Mouse (Mus musculus) kidney, postnatal 0 days (tissue): ENCODE data around the gene Actr10. TPM values are rescaled to one million over a fixed set of nuclear protein-coding genes. Genes with fewer than 3 reads are reported as not detected.

ENCODE experiments used
- ATAC-seq: fragments of 200-750 bp; cut with Nextera tagmentation; replicated peaks from 2 replicates; pipeline ENCODE4 v1.8.0; 2017; ENCODE audit warnings: low read depth, moderate number of reproducible peaks, moderate TSS enrichment, moderate library complexity; ENCODE audit not compliant: low FRiP score
- DNase-seq: peaks from one replicate; pipeline ENCODE4 v3.0.0-alpha.2; 2016; ENCODE audit warnings: low spot score
- H3K27ac ChIP-seq: fragments of 300-500 bp; sonication (generic); 2 replicates; pipeline ENCODE4 v1.5.1; 2014; ENCODE audit warnings: mild to moderate bottlenecking
- H3K27me3 ChIP-seq: fragments of 300-500 bp; sonication (generic); 2 replicates; pipeline ENCODE4 v1.6.1; 2014; ENCODE audit warnings: low read length, mixed read lengths; ENCODE audit not compliant: insufficient read depth
- H3K36me3 ChIP-seq: fragments of 300-500 bp; sonication (generic); 2 replicates; pipeline ENCODE4 v1.6.1; 2014; ENCODE audit warnings: low read length, mixed read lengths; ENCODE audit not compliant: insufficient read depth
- H3K4me1 ChIP-seq: fragments of 300-500 bp; sonication (generic); replicated peaks from 2 replicates; pipeline ENCODE4 v1.6.1; 2014; ENCODE audit warnings: antibody characterized with exemption, low read length, mixed read lengths; ENCODE audit not compliant: insufficient read depth
- H3K4me2 ChIP-seq: fragments of 300-500 bp; sonication (generic); 2 replicates; pipeline ENCODE4 v1.6.1; 2014; ENCODE audit warnings: mild to moderate bottlenecking, low read length, moderate library complexity, mixed read lengths
- H3K4me3 ChIP-seq: fragments of 300-500 bp; sonication (generic); replicated peaks from 2 replicates; pipeline ENCODE4 v1.5.1; 2014; ENCODE audit warnings: low read depth, low read length
- H3K9ac ChIP-seq: fragments of 300-500 bp; sonication (generic); 2 replicates; pipeline ENCODE4 v1.6.1; 2014; ENCODE audit warnings: low read depth, low read length
- H3K9me3 ChIP-seq: fragments of 300-500 bp; sonication (generic); replicated peaks from 2 replicates; pipeline ENCODE4 v1.6.1; 2016; ENCODE audit warnings: low read length, inconsistent platforms, mixed read lengths
- CTCF ChIP-seq: IDR thresholded peaks from 2 replicates; pipeline ENCODE4 v1.5.1; 2016; ENCODE audit warnings: antibody characterized with exemption, low read depth, mild to moderate bottlenecking, moderate library complexity
- WGBS: fragments of 180-500 bp; shearing (Covaris S2); extraction: QIAGEN DNeasy Blood & Tissue Kit; methylation state at CpG from one replicate; pipeline ENCODE4 v1.1.7; 2014; 5-methylcytosine and 5-hydroxymethylcytosine counted together
- polyA plus RNA-seq: library from polyadenylated mRNA; unstranded; fragments of >200 nt; fragmentation: Nextera tagmentation; extraction: Ambion mirVana; gene quantifications from 2 replicates; pipeline ENCODE4 v1.2.1, GENCODE M21; 2015

Gene Actr10
- polyA plus RNA-seq, 1 experiment from 2014 or later: 269 TPM

DNA sequence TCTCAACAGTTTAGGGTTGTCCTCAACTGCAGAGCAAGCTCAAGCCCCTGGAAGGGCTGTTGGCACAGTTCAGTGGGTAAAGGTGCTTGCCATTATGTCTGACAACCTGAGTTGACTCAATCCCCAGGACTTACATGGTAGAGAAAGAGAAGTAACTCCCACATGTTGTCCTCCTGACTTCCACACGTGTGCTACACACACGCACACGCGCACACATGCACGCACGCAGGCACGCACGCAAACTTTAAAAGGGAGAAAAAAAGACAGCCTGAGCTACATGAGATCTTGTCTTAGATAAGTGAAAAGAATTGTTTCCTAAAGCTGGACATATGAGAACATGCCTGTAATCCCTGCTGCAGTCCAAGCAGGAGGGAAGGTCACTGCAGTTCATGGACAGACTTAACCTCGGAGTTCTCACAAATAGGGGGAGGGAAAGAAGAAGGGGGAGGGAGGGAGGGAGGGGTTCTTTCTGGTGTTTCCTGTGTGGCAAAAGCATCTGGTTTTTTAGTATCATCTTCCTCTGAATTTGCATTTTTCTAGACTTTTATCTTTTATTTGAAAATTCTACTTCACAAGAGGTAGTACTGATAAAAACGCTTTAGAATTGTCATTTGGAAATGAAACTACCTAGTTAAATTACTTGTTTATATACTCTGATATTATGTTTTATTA is 9.1 kb downstream of the Actr10 start:
- DNase-seq (no peak), ATAC-seq (no peak)
- Histone ChIP-seq H3K4me1 (no peaks in the 10 kb centered on the region), H3K27ac (no peak overlapping the region), H3K27me3 (no peaks in the 10 kb centered on the region), H3K36me3 (peaks cover 30% of the 10 kb centered on the region), H3K4me3 (no peak overlapping the region), H3K9ac (no peak overlapping the region), H3K9me3 (no peaks in the 10 kb centered on the region), H3K4me2 (no peak overlapping the region)
- TF ChIP-seq CTCF: no peak
- 90% methylated on average over 10 of the region's 10 CpGs for WGBS

GRCm38 (mm10) chr12:70958640-70959039 is 21.0 kb downstream of the Actr10 start:
- no peaks in the 10 kb centered on the region for H3K27me3 ChIP-seq
- H3K27ac ChIP-seq: no peak overlapping the region
- no peak for TF ChIP-seq CTCF
- ATAC-seq: no peak
- H3K9me3 ChIP-seq: no peaks in the 10 kb centered on the region
- no peak overlapping the region for H3K4me3 ChIP-seq
- H3K36me3 ChIP-seq: peaks cover 54% of the 10 kb centered on the region
- no peak overlapping the region for H3K4me2 ChIP-seq
- no peak for DNase-seq
- H3K4me1 ChIP-seq: no peaks in the 10 kb centered on the region
- WGBS: 93% methylated on average over 4 of the region's 4 CpGs
- H3K9ac ChIP-seq: no peak overlapping the region

DNA sequence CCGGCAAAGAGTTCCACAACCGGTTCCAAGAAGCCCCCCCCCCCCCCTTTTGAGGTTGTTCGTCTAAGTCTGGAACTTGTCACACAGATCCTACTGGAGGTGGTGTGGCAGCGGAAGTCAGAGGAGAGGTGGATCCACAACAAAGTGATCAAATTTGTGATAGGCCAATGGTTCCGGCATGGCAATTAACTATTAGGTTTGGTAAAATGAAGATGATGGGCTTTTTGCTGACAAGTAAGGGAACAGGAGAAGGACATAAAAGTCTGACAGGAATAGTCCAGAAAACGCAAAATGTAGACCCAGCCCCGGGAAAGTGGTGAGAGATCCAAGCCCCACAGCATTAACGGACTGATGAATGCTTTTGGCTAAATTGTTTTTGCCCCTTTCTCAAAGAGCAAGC is 29.9 kb downstream of the Actr10 start:
- ATAC-seq: no peak
- 33% methylated on average over 8 of the region's 8 CpGs for WGBS
- Histone ChIP-seq H3K9me3 (no peaks in the 10 kb centered on the region), H3K27me3 (no peaks in the 10 kb centered on the region), H3K9ac (peak overlapping the region; percentile 68), H3K4me1 (no peaks in the 10 kb centered on the region), H3K36me3 (no peaks in the 10 kb centered on the region), H3K27ac (peak overlapping the region; percentile 96), H3K4me2 (peak overlapping the region; percentile 55), H3K4me3 (peak overlapping the region; percentile 61)
- DNase-seq: peak; percentile 38
- TF ChIP-seq CTCF: no peak

DNA sequence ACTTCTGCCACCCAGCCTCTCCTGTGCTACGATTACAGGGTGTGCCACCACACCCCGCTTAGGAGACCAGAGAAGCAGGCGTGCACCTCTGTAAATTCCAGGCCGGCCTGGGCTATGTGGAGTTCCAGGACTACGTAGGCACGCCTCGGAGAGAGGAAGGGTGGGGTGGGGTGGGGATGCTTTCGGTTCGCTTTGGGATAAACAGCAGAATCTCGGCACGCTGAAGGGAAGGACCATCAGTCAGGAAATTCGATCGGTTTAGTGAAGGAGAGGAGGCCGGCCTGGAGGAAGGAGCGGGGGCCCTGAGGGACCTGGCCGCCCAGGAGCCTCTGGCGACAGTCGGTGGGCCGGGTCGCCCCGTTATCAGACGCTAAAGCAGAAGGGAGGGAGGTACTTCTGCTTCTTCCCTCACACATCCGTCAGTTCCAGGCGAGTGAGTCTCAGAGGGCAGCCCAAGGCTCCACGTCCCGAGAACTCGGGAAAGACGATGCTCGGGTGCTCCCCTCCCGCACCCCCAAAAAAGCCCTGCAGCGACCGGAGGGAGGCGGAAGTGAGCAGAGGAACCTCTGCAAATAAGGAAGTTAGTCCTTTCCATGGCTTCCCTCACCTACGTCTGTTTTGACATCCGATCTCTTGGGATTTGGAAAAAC is 30.6 kb downstream of the Actr10 start:
- Histone ChIP-seq H3K36me3 (no peaks in the 10 kb centered on the region), H3K27ac (peak overlapping the region; percentile 96), H3K4me1 (no peaks in the 10 kb centered on the region), H3K9ac (peak overlapping the region; percentile 68), H3K27me3 (no peaks in the 10 kb centered on the region), H3K4me2 (peak overlapping the region; percentile 55), H3K9me3 (no peaks in the 10 kb centered on the region), H3K4me3 (peak overlapping the region; percentile 61)
- peak; percentile 69 for TF ChIP-seq CTCF
- DNase-seq (peak; percentile 96), ATAC-seq (peak; percentile 84)
- under 1% methylated on average over 35 of the region's 35 CpGs for WGBS

DNA sequence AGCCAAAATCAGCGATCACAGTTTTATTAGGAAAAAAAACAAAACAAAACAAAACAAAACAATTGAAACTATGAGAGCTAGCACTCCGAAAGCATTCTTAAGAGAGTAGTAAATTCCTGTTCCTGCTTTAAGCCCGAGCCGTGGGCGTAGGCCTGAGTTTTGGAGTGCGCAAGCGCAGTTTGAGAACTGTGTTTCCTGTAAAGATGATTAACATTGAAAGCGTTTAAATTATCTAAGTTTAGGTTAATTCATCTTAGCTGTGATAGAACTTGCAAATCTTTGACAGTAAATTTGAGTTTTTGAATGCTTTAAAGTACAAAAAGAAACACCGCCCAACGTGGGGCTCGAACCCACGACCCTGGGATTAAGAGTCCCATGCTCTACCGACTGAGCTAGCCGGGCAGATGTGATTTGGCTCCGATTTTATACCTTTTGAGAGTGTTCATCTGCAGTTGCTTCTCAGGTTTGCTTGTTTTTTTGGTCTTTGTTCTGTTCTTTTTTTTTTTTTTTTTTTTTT is 31.2 kb downstream of the Actr10 start:
- peak overlapping the region; percentile 96 for H3K27ac ChIP-seq
- peak overlapping the region; percentile 68 for H3K9ac ChIP-seq
- peak overlapping the region; percentile 61 for H3K4me3 ChIP-seq
- DNase-seq (peak; percentile 92), ATAC-seq (peak; percentile 77)
- no peaks in the 10 kb centered on the region for H3K27me3 ChIP-seq
- TF ChIP-seq CTCF: no peak
- no peaks in the 10 kb centered on the region for H3K4me1 ChIP-seq
- H3K4me2 ChIP-seq: peak overlapping the region; percentile 55
- under 1% methylated on average over 15 of the region's 15 CpGs for WGBS
- H3K36me3 ChIP-seq: no peaks in the 10 kb centered on the region
- H3K9me3 ChIP-seq: no peaks in the 10 kb centered on the region

GRCm38 (mm10) chr12:70969485-70970184 is 32.0 kb downstream of the Actr10 start:
- ATAC-seq (no peak), DNase-seq (peak; percentile 91)
- peak; percentile 71 for TF ChIP-seq CTCF
- WGBS: 4% methylated on average over 17 of the region's 17 CpGs
- Histone ChIP-seq H3K27ac (peak overlapping the region; percentile 73), H3K9ac (no peak overlapping the region), H3K9me3 (no peaks in the 10 kb centered on the region), H3K4me3 (peak overlapping the region; percentile 29), H3K36me3 (no peaks in the 10 kb centered on the region), H3K4me1 (no peaks in the 10 kb centered on the region), H3K4me2 (peak overlapping the region; percentile 45), H3K27me3 (no peaks in the 10 kb centered on the region)
